Mouse (Mus musculus) ES-E14 (cell line): ENCODE results near the gene Zscan12. TPM values are rescaled to one million over a fixed set of nuclear protein-coding genes. Genes with fewer than 3 reads are reported as not detected.

Experiments used
- DNase-seq: peaks from one replicate; pipeline ENCODE4 v3.0.0-alpha.2; 2013; ENCODE audit warnings: low read depth, low spot score
- H3K27ac ChIP-seq: 2 replicates; pipeline ENCODE4 v1.5.1; 2012; ENCODE audit warnings: low read depth, mild to moderate bottlenecking, low read length, moderate library complexity, mixed read lengths; ENCODE audit not compliant: poor library complexity, insufficient read depth, severe bottlenecking
- H3K36me3 ChIP-seq: 2 replicates; pipeline ENCODE4 v1.6.1; 2012; ENCODE audit warnings: mild to moderate bottlenecking, low read length, moderate library complexity, mixed read lengths; ENCODE audit not compliant: control insufficient read depth, poor library complexity, insufficient read depth, severe bottlenecking
- H3K4me1 ChIP-seq, 2 experiments: fragments of 150-350 bp in 1 of 2; sonication (generic) in 1 of 2; 2 replicates each; pipeline ENCODE4 v1.6.1; 2012; ENCODE audit warnings: low read length in 2 of 2, mild to moderate bottlenecking in 1 of 2, mixed read lengths in 1 of 2; ENCODE audit not compliant: control insufficient read depth in 2 of 2, insufficient read depth in 2 of 2, poor library complexity in 1 of 2
- H3K4me3 ChIP-seq, 2 experiments: fragments of 150-350 bp in 1 of 2; sonication (generic) in 1 of 2; 2 replicates each; pipeline ENCODE4 v1.5.1; 2012; ENCODE audit warnings: low read length in 2 of 2, low read depth in 1 of 2, mild to moderate bottlenecking in 1 of 2, mixed read lengths in 1 of 2; ENCODE audit not compliant: insufficient read depth in 1 of 2, poor library complexity in 1 of 2, severe bottlenecking in 1 of 2
- H3K9ac ChIP-seq: 2 replicates; pipeline ENCODE4 v1.6.1; 2012; ENCODE audit warnings: low read depth, mild to moderate bottlenecking, low read length, mixed read lengths; ENCODE audit not compliant: poor library complexity, insufficient read depth, severe bottlenecking
- H3K9me3 ChIP-seq: fragments of 150-350 bp; sonication (generic); 2 replicates; pipeline ENCODE4 v1.6.1; 2012; ENCODE audit warnings: low read depth, mild to moderate bottlenecking, low read length; ENCODE audit not compliant: control insufficient read depth, insufficient read depth
- CHD2 ChIP-seq: IDR thresholded peaks from 2 replicates; pipeline ENCODE4 v1.6.1; 2014; ENCODE audit warnings: mild to moderate bottlenecking, low read depth, low read length, inconsistent platforms
- HCFC1 ChIP-seq: IDR thresholded peaks from 2 replicates; pipeline ENCODE4 v1.6.1; 2012; ENCODE audit warnings: low read length, inconsistent platforms, borderline replicate concordance; ENCODE audit not compliant: insufficient read depth
- MAFK ChIP-seq: IDR thresholded peaks from 2 replicates; pipeline ENCODE4 v1.6.1; 2014; ENCODE audit warnings: mild to moderate bottlenecking, low read depth, low read length, inconsistent platforms; ENCODE audit not compliant: insufficient read depth
- ZC3H11A ChIP-seq: IDR thresholded peaks from 2 replicates; pipeline ENCODE4 v1.6.1; 2012; ENCODE audit warnings: low read depth, mild to moderate bottlenecking, inconsistent platforms, low read length, borderline replicate concordance
- ZNF384 ChIP-seq: IDR thresholded peaks from 2 replicates; pipeline ENCODE4 v1.6.1; 2012; ENCODE audit warnings: low read depth, low read length, inconsistent platforms
- in situ Hi-C, 2 experiments: fragments of 600-800 bp; cut with MboI; formaldehyde crosslinking; loops; one replicate each; pipeline ENCODE4 v1.15.1; 2025; ENCODE audit warnings: low sequenced_read_pairs in 2 of 2, inconsistent platforms in 1 of 2; ENCODE audit not compliant: unreplicated experiment in 2 of 2
- total RNA-seq: library from RNA; depleted of rRNA; stranded (reverse); fragments of 300-350 nt; gene quantifications from 2 replicates; pipeline ENCODE4 v1.2.3, GENCODE M21; 2012

Zscan12 gene
- total RNA-seq, 1 experiment = 10.4 TPM

- no peaks in the 10 kb centered on the region for H3K9me3 ChIP-seq
- H3K9ac ChIP-seq = no peak overlapping the region
- H3K36me3 ChIP-seq = peaks cover 3% of the 10 kb centered on the region; the same call in 1 of the 2 replicates
- in situ Hi-C loops = loop anchor here in 1 of 2 experiments (25.0 kb wide), 1 partner anchor 290 kb away; the partner anchor contains the start of genes Olfr1359 and Olfr1360
- DNase-seq = no peak
- H3K4me3 ChIP-seq = no peak overlapping the region
- no peak overlapping the region for H3K27ac ChIP-seq
- TF ChIP-seq ZNF384 = no peak
- no peak for TF ChIP-seq HCFC1
- no peak for TF ChIP-seq ZC3H11A
- no peak for TF ChIP-seq MAFK
- H3K4me1 ChIP-seq = no peaks in the 10 kb centered on the region; a peak in 1 of 4 replicates
These were observed 34.9 kb downstream of the Zscan12 start for GRCm38 (mm10) chr13:21397486-21397885.

DNA sequence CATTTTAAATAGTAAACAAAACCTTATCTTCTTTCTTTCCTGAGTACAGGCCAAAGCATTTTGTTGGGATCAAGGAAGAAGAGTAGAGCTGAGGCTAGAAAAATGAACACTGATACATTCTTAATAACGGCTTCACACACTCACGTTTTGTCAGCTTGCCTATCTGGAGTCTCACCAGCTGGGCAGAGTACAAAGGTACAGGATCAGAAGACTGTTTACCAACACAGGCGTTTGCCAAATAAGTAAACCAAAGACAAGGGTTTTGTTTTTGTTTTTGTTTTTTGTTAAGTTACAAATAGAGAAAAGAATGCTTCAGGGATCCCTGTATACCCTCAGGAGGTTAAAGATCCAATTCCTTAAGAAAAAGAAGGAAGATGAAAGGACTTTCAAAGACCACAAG, 38.5 kb downstream of the Zscan12 start:
- Histone ChIP-seq H3K4me1 (no peaks in the 10 kb centered on the region; a peak in 1 of 4 replicates), H3K9ac (no peak overlapping the region), H3K36me3 (no peaks in the 10 kb centered on the region), H3K4me3 (peak overlapping the region in 1 of 2 experiments; percentile 84; a peak in 2 of 4 replicates), H3K27ac (no peak overlapping the region), H3K9me3 (no peaks in the 10 kb centered on the region)
- DNase-seq = no peak
- TF ChIP-seq HCFC1 = no peak
- no peak for TF ChIP-seq MAFK
- TF ChIP-seq ZNF384 = no peak
- no peak for TF ChIP-seq ZC3H11A
- TF ChIP-seq CHD2 = no peak
- in situ Hi-C loops = no loop called here

GRCm38 (mm10) chr13:21401636-21402286, 39.1 kb downstream of the Zscan12 start:
- TF ChIP-seq ZNF384 (peak; percentile 95), ZC3H11A (no peak)
- no peaks in the 10 kb centered on the region for H3K9me3 ChIP-seq
- peak overlapping the region; percentile 93; the same call in 1 of the 2 replicates for H3K9ac ChIP-seq
- in situ Hi-C loops = no loop called here
- no peaks in the 10 kb centered on the region; a peak in 1 of 4 replicates for H3K4me1 ChIP-seq
- peak; percentile 24 for DNase-seq
- H3K36me3 ChIP-seq = no peaks in the 10 kb centered on the region
- H3K27ac ChIP-seq = no peak overlapping the region
- peak overlapping the region; percentile 84 to 96 for H3K4me3 ChIP-seq

GRCm38 (mm10) chr13:21402287-21402846, 39.7 kb downstream of the Zscan12 start, which contains the start of gene Zkscan3:
TSS of gene Zkscan3 (minus strand) at chr13:21402755.
- no peak for TF ChIP-seq ZC3H11A
- peak; percentile 60; the same call in 1 of the 2 replicates for TF ChIP-seq HCFC1
- no peak for TF ChIP-seq CHD2
- no peaks in the 10 kb centered on the region; a peak in 1 of 4 replicates for H3K4me1 ChIP-seq
- H3K9ac ChIP-seq = peak within 1 kb of the TSS; percentile 93
- in situ Hi-C loops = no loop called here
- no peaks in the 10 kb centered on the region for H3K9me3 ChIP-seq
- no peaks in the 10 kb centered on the region for H3K36me3 ChIP-seq
- H3K27ac ChIP-seq = no peak within 1 kb of the TSS
- peak within 1 kb of the TSS; percentile 84 to 96 for H3K4me3 ChIP-seq
- peak; percentile 56 for DNase-seq

GRCm38 (mm10) chr13:21402848-21403247, 40.2 kb downstream of the Zscan12 start:
- H3K4me3 ChIP-seq = peak overlapping the region in 1 of 2 experiments; percentile 84; a peak in 2 of 4 replicates
- TF ChIP-seq CHD2 (no peak), ZC3H11A (no peak), HCFC1 (no peak), ZNF384 (no peak), MAFK (no peak)
- DNase-seq = no peak
- no peaks in the 10 kb centered on the region; a peak in 1 of 4 replicates for H3K4me1 ChIP-seq
- in situ Hi-C loops = no loop called here
- H3K27ac ChIP-seq = no peak overlapping the region
- no peaks in the 10 kb centered on the region for H3K36me3 ChIP-seq
- H3K9ac ChIP-seq = no peak overlapping the region
- no peaks in the 10 kb centered on the region for H3K9me3 ChIP-seq
